Mouse (Mus musculus) heart, embryonic 11.5 days (tissue): ENCODE data around the gene Snai3. TPM values are rescaled to one million over a fixed set of nuclear protein-coding genes. Genes with fewer than 3 reads are reported as not detected.
A peak's percentile ranks its signal among the peaks of the same experiment; 100 is the strongest.

Source experiments
- ATAC-seq: fragments of 200-750 bp; cut with Nextera tagmentation; replicated peaks from 2 replicates; pipeline ENCODE4 v1.8.0; 2017; ENCODE audit warnings: moderate library complexity; ENCODE audit not compliant: insufficient number of reproducible peaks, low FRiP score, low TSS enrichment
- H3K27ac ChIP-seq: fragments of 300-500 bp; sonication (generic); 2 replicates; pipeline ENCODE4 v1.5.1; 2014; ENCODE audit warnings: mild to moderate bottlenecking, low read depth, low read length
- H3K27me3 ChIP-seq: fragments of 300-500 bp; sonication (generic); 2 replicates; pipeline ENCODE4 v1.6.1; 2014; ENCODE audit warnings: mild to moderate bottlenecking, low read length, mixed read lengths; ENCODE audit not compliant: control insufficient read depth, insufficient read depth
- H3K36me3 ChIP-seq: fragments of 300-500 bp; sonication (generic); 2 replicates; pipeline ENCODE4 v1.6.1; 2014; ENCODE audit warnings: mild to moderate bottlenecking, low read length, moderate library complexity, mixed read lengths; ENCODE audit not compliant: control insufficient read depth, insufficient read depth
- H3K4me1 ChIP-seq: fragments of 300-500 bp; sonication (generic); 2 replicates; pipeline ENCODE4 v1.6.1; 2014; ENCODE audit warnings: low read length; ENCODE audit not compliant: control insufficient read depth, insufficient read depth
- H3K4me2 ChIP-seq: fragments of 300-500 bp; sonication (generic); 2 replicates; pipeline ENCODE4 v1.6.1; 2014; ENCODE audit warnings: mild to moderate bottlenecking, moderate library complexity
- H3K4me3 ChIP-seq: fragments of 300-500 bp; sonication (generic); 2 replicates; pipeline ENCODE4 v1.5.1; 2014; ENCODE audit warnings: low read depth, low read length
- H3K9ac ChIP-seq: fragments of 300-500 bp; sonication (generic); 2 replicates; pipeline ENCODE4 v1.6.1; 2014; ENCODE audit warnings: mild to moderate bottlenecking, low read depth, low read length, moderate library complexity
- H3K9me3 ChIP-seq: fragments of 300-500 bp; sonication (generic); replicated peaks from 2 replicates; pipeline ENCODE4 v1.6.1; 2016; ENCODE audit warnings: low read length; ENCODE audit not compliant: control insufficient read depth
- WGBS: fragments of 180-500 bp; shearing (Covaris S2); extraction: QIAGEN DNeasy Blood & Tissue Kit; methylation state at CpG from one replicate; pipeline ENCODE4 v1.1.7; 2014; ENCODE audit not compliant: insufficient replicate concordance; 5-methylcytosine and 5-hydroxymethylcytosine counted together
- polyA plus RNA-seq: library from polyadenylated mRNA; unstranded; fragments of >200 nt; fragmentation: Nextera tagmentation; extraction: Ambion mirVana; gene quantifications from 2 replicates; pipeline ENCODE4 v1.2.1, GENCODE M21; 2014

Snai3 gene
- polyA plus RNA-seq, 1 experiment from 2014 or later, result 3.0 TPM

GRCm38 (mm10) chr8:122451161-122451703 is 9.3 kb downstream of the Snai3 start:
- Histone ChIP-seq H3K4me1 (peaks cover 18% of the 10 kb centered on the region), H3K27me3 (no peaks in the 10 kb centered on the region), H3K27ac (peak overlapping the region; percentile 88), H3K36me3 (no peaks in the 10 kb centered on the region), H3K4me3 (0 out of 2 replicates have a peak overlapping the region, but pooled peaks have one; percentile 4), H3K9ac (no peak overlapping the region), H3K9me3 (no peaks in the 10 kb centered on the region), H3K4me2 (peak overlapping the region; percentile 45)
- ATAC-seq, result peak; percentile 56
- 38% methylated on average over 7 of the region's 7 CpGs for WGBS

DNA sequence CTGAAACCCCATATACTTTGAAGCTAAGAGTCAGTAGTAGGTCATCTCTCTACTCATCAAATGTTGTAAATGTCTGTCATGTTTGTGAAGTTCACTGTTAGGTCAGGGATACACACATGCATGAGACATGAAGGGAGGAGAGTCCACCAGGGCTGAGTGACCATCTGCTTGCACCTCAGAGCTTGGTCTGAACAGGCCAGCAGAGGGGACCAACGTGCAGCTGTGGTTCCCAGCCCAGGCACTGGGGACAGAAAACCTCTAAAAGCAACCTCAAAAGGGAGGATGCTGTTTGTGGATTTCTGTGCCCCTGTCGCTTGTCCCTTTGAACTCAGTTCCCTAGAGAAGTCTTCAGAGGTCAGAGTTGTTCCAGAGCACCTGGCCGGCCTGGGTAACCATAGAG is 15.3 kb downstream of the Snai3 start:
- no peak for ATAC-seq
- Histone ChIP-seq H3K4me1 (peaks cover 22% of the 10 kb centered on the region), H3K27me3 (no peaks in the 10 kb centered on the region), H3K9me3 (no peaks in the 10 kb centered on the region), H3K36me3 (no peaks in the 10 kb centered on the region), H3K9ac (peak overlapping the region; percentile 36; the same call in 1 of the 2 replicates), H3K4me2 (peak overlapping the region; percentile 75), H3K27ac (0 out of 2 replicates have a peak overlapping the region, but pooled peaks have one; percentile 95), H3K4me3 (no peak overlapping the region; the same call in 1 of the 2 replicates)
- 55% methylated on average over 3 of the region's 3 CpGs for WGBS

- peak overlapping the region; percentile 61 for H3K4me3 ChIP-seq
- H3K36me3 ChIP-seq, result peaks cover 4% of the 10 kb centered on the region; the same call in 1 of the 2 replicates
- no peaks in the 10 kb centered on the region for H3K27me3 ChIP-seq
- 24% methylated on average over 19 of the region's 19 CpGs for WGBS
- H3K9me3 ChIP-seq, result no peaks in the 10 kb centered on the region
- ATAC-seq, result no peak
- H3K27ac ChIP-seq, result peak overlapping the region; percentile 95
- H3K4me2 ChIP-seq, result peak overlapping the region; percentile 75
- peaks cover 22% of the 10 kb centered on the region for H3K4me1 ChIP-seq
- peak overlapping the region; percentile 80 for H3K9ac ChIP-seq
Observed at GRCm38 (mm10) chr8:122444058-122444748, 16.3 kb downstream of the Snai3 start.

DNA sequence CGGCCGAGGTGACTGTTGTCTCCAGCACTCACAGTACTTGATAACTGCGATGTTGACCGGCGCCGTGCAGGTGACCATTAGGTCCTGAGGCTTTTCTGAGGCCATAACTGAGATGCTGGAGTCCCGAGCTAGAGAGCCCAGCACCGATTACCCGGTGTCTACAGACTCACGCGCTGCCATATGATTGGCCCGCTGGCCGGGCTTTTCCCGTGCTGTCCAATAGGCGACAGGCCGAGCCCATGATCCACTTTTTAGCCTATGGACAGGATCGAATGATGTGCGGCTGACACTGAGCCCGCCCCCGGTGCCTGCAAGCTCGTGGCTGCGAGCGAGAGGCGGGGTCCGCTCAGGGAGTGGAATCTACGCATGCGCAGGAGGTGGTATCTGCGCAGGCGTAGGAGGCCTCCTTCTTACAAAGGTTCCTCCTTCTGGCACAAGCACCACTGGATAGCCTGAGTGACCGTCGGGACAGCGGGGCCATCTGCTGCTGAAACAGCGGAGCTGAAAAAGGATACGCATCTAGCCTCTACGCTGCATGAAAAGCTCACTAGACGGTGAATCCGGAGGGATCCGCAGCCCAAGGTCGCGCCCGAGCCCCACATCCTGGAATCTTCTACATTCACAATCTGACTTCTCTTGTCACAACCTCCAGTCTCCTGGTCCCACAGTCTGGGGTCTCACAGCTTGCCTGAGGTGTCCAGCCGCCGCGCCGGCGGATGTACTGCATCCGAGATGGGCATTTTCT is 17.1 kb downstream of the Snai3 start, which contains the start of gene Mvd:
TSS of gene Mvd (minus strand) at position 161 of the 745 bp plus-strand sequence.
- Histone ChIP-seq H3K4me2 (peak within 1 kb of the TSS; percentile 86), H3K4me1 (peaks cover 22% of the 10 kb centered on the region), H3K27me3 (no peaks in the 10 kb centered on the region), H3K36me3 (peaks cover 5% of the 10 kb centered on the region; the same call in 1 of the 2 replicates), H3K4me3 (peak within 1 kb of the TSS; percentile 61), H3K27ac (peak within 1 kb of the TSS; percentile 95), H3K9ac (peak within 1 kb of the TSS; percentile 80), H3K9me3 (no peaks in the 10 kb centered on the region)
- peak; percentile 95 for ATAC-seq
- under 1% methylated on average over 47 of the region's 47 CpGs for WGBS

- peak overlapping the region; percentile 86 for H3K4me2 ChIP-seq
- ATAC-seq, result no peak
- WGBS, result under 1% methylated on average over 12 of the region's 12 CpGs
- no peak overlapping the region for H3K27ac ChIP-seq
- peak overlapping the region; percentile 61 for H3K4me3 ChIP-seq
- peaks cover 5% of the 10 kb centered on the region; the same call in 1 of the 2 replicates for H3K36me3 ChIP-seq
- peaks cover 28% of the 10 kb centered on the region for H3K4me1 ChIP-seq
- peak overlapping the region; percentile 66 for H3K9ac ChIP-seq
- no peaks in the 10 kb centered on the region for H3K27me3 ChIP-seq
- H3K9me3 ChIP-seq, result no peaks in the 10 kb centered on the region
Observed at GRCm38 (mm10) chr8:122442781-122443180, 17.8 kb downstream of the Snai3 start.

GRCm38 (mm10) chr8:122442356-122442755 is 18.2 kb downstream of the Snai3 start:
- no peaks in the 10 kb centered on the region for H3K9me3 ChIP-seq
- peaks cover 8% of the 10 kb centered on the region for H3K36me3 ChIP-seq
- H3K27me3 ChIP-seq, result no peaks in the 10 kb centered on the region
- peak overlapping the region; percentile 61 for H3K4me3 ChIP-seq
- 30% methylated on average over 7 of the region's 7 CpGs for WGBS
- peak overlapping the region; percentile 66 for H3K9ac ChIP-seq
- peak overlapping the region; percentile 86 for H3K4me2 ChIP-seq
- no peak for ATAC-seq
- H3K4me1 ChIP-seq, result peaks cover 29% of the 10 kb centered on the region
- no peak overlapping the region for H3K27ac ChIP-seq

DNA sequence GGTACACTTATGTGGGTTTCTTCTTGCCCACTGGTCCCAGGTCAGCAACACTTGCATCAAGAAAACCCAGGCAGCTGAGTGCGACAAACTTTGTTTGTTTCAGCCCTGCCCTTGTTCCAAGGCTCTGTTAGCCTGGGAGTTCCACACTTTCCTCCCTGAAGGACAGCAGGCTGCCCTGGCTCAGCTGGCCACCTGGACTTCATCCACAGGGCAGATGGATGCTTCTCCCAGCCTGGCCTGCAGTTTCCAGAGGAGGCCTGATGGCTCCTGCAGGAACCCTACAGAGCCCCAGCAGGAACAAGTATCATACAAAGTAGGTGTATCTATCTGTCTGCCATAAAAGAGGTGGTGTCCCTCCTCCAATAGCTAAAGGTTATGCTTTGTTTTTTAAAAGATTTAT is 19.2 kb downstream of the Snai3 start:
- Histone ChIP-seq H3K4me1 (peaks cover 29% of the 10 kb centered on the region), H3K27ac (no peak overlapping the region), H3K9ac (no peak overlapping the region), H3K36me3 (peaks cover 14% of the 10 kb centered on the region), H3K9me3 (no peaks in the 10 kb centered on the region), H3K4me3 (no peak overlapping the region), H3K27me3 (no peaks in the 10 kb centered on the region), H3K4me2 (no peak overlapping the region)
- ATAC-seq, result no peak
- 90% methylated on average over 1 of the region's 1 CpGs for WGBS

GRCm38 (mm10) chr8:122439336-122439735 is 21.2 kb downstream of the Snai3 start:
- peaks cover 19% of the 10 kb centered on the region for H3K36me3 ChIP-seq
- 93% methylated on average over 16 of the region's 16 CpGs for WGBS

More at GRCm38 (mm10) chr8:122439336-122439735, 21.2 kb downstream of the Snai3 start:
- no peak overlapping the region for H3K4me2 ChIP-seq
- no peak overlapping the region for H3K27ac ChIP-seq
- H3K4me3 ChIP-seq, result no peak overlapping the region
- ATAC-seq, result no peak
- H3K4me1 ChIP-seq, result peaks cover 13% of the 10 kb centered on the region
- no peaks in the 10 kb centered on the region for H3K9me3 ChIP-seq
- H3K9ac ChIP-seq, result no peak overlapping the region
- H3K27me3 ChIP-seq, result no peaks in the 10 kb centered on the region
